In genomic region chr15:99861955-99862354, GRCm38 (mm10) we compare ENCODE assay signal across 10 mouse cellular contexts. TPM values are rescaled to one million over a fixed set of nuclear protein-coding genes. Genes with fewer than 3 reads are reported as not detected.
DNase-seq lines count a peak whose midpoint lies in the region; ATAC-seq and TF ChIP-seq lines count a peak whose summit lies in the region.
"Had no signal": no experiment of that assay in that cellular context is flagged by ENCODE, and none has a peak within 500 bp of the region (broad histone marks: within the 10 kb centered on the region; RNA-seq: fewer than 3 reads in every experiment).

No protein-coding gene starts in this region.

- WGBS in forebrain, embryonic 10.5 days = 57% methylated on average over 11 of the region's 11 CpGs
- WGBS in forebrain, embryonic 13.5 days = 34% methylated on average over 11 of the region's 11 CpGs
- 25% methylated on average over 11 of the region's 11 CpGs for WGBS in small intestine, adult 2 months

- TF ChIP-seq CTCF in small intestine, adult 2 months (IDR thresholded peaks at IDR 0.05; ENCODE audit: extremely low read depth, insufficient read length, insufficient replicate concordance, low read depth, low read length) = 0 out of 2 replicates have a peak, but pooled peaks have one; percentile 18

- peaks cover 8% of the 10 kb centered on the region for H3K36me3 ChIP-seq in forebrain, embryonic 10.5 days (replicated peaks)
- H3K36me3 ChIP-seq in forebrain, embryonic 13.5 days (ENCODE audit: poor library complexity, severe bottlenecking) = peaks cover 6% of the 10 kb centered on the region; the same call in 1 of the 2 replicates
- peaks cover 36% of the 10 kb centered on the region for H3K36me3 ChIP-seq in small intestine, adult 2 months (ENCODE audit: control insufficient read depth, insufficient read depth, low read length)
- H3K36me3 ChIP-seq: embryonic facial prominence, embryonic 12.5 days; limb, embryonic 15.5 days had no signal

- H3K9me3 ChIP-seq in forebrain, embryonic 10.5 days = no peaks in the 10 kb centered on the region; the same call in 1 of the 2 replicates
- no peaks in the 10 kb centered on the region for H3K9me3 ChIP-seq in forebrain, embryonic 13.5 days (replicated peaks)
- H3K9me3 ChIP-seq: embryonic facial prominence, embryonic 12.5 days; limb, embryonic 15.5 days had no signal

- ATAC-seq in forebrain, embryonic 13.5 days = no peak
- no peak for ATAC-seq in erythroid progenitor cell, adult 5-6 weeks (replicated peaks; ENCODE audit: low FRiP score, poor library complexity, severe bottlenecking)

- H3K27me3 ChIP-seq in forebrain, embryonic 10.5 days (ENCODE audit: poor library complexity, severe bottlenecking) = no peaks in the 10 kb centered on the region
- H3K27me3 ChIP-seq in forebrain, embryonic 13.5 days = no peaks in the 10 kb centered on the region
- H3K27me3 ChIP-seq in small intestine, adult 2 months (ENCODE audit: control insufficient read depth, insufficient read depth, low read length) = no peaks in the 10 kb centered on the region
- H3K27me3 ChIP-seq: embryonic facial prominence, embryonic 12.5 days; limb, embryonic 15.5 days had no signal

- H3K9ac ChIP-seq in forebrain, embryonic 13.5 days = no peak overlapping the region
- H3K9ac ChIP-seq: embryonic facial prominence, embryonic 12.5 days; limb, embryonic 15.5 days had no signal

- H3K4me2 ChIP-seq in forebrain, embryonic 13.5 days = no peak overlapping the region
- H3K4me2 ChIP-seq: embryonic facial prominence, embryonic 12.5 days; limb, embryonic 15.5 days had no signal

- peak overlapping the region; percentile 63 for H3K27ac ChIP-seq in forebrain, embryonic 10.5 days
- H3K27ac ChIP-seq in forebrain, embryonic 13.5 days = no peak overlapping the region
- H3K27ac ChIP-seq in small intestine, adult 2 months (ENCODE audit: insufficient read depth, low read depth, low read length) = peak overlapping the region; percentile 63
- H3K27ac ChIP-seq: embryonic facial prominence, embryonic 12.5 days; limb, embryonic 15.5 days had no signal

- H3K4me3 ChIP-seq in forebrain, embryonic 10.5 days = no peak overlapping the region
- H3K4me3 ChIP-seq in forebrain, embryonic 13.5 days = no peak overlapping the region
- H3K4me3 ChIP-seq in small intestine, adult 2 months (ENCODE audit: low read depth, low read length) = no peak overlapping the region
- H3K4me3 ChIP-seq: embryonic facial prominence, embryonic 12.5 days; limb, embryonic 15.5 days had no signal

- H3K4me1 ChIP-seq in forebrain, embryonic 10.5 days = peaks cover 46% of the 10 kb centered on the region
- H3K4me1 ChIP-seq in forebrain, embryonic 13.5 days = peaks cover 30% of the 10 kb centered on the region
- peaks cover 31% of the 10 kb centered on the region for H3K4me1 ChIP-seq in small intestine, adult 2 months (ENCODE audit: control insufficient read depth, insufficient read depth, insufficient read length, low read length)

- TF ChIP-seq POLR2A in small intestine, adult 2 months (IDR thresholded peaks at IDR 0.05; ENCODE audit: low read depth, low read length) = no peak

- DNase-seq in forebrain, embryonic 10.5 days (ENCODE audit: extremely low spot score, low spot score) = peak; percentile 26
- DNase-seq in lung, postnatal 10 days = peak; percentile 25
- DNase-seq in lung, adult 18-20 months = no peak
- peak; percentile 51 for DNase-seq in kidney, postnatal 10 days
- DNase-seq in adrenal gland, postnatal 10 days = no peak

RNA-seq across cellular contexts. Expression of gene Lima1, which starts 13.3 kb away (rescaled TPM):
- 39.6 and 43.4 TPM in 2 replicates for polyA plus RNA-seq in forebrain, embryonic 10.5 days (2016; fragmentation: Nextera tagmentation; extraction: Ambion mirVana)
- 33.5 and 37.5 TPM in 2 replicates for polyA plus RNA-seq in forebrain, embryonic 13.5 days (2015; fragmentation: Nextera tagmentation; extraction: Ambion mirVana)
- 26.1 and 47.7 TPM in 2 replicates for polyA plus RNA-seq in small intestine, adult 2 months (2012; rRNA removed)
- total RNA-seq in adrenal gland, postnatal 10 days (2021) = 10 to 100 TPM; 37.7 to 39.7 TPM
- 3.2 and 6.7 TPM in 2 replicates for total RNA-seq in erythroid progenitor cell, adult 5-6 weeks (2015; ENCODE audit: low replicate concordance)
- total RNA-seq in erythroid progenitor cell, adult 5-6 weeks (2017; ENCODE audit: low replicate concordance) = 2.1 and 5.3 TPM in 2 replicates

Comparison
In these comparisons a context has a peak if more than half of its experiments do, and no peak if none do; other contexts are left out.
1. DNase-seq: peak in forebrain, embryonic 10.5 days (single experiment), lung, postnatal 10 days (single experiment) and kidney, postnatal 10 days (single experiment); none in lung, adult 18-20 months (0 of 2) and adrenal gland, postnatal 10 days (single experiment).